Mouse (Mus musculus) embryonic facial prominence, embryonic 14.5 days (tissue): Measurements from ENCODE around the gene Nlrc5. TPM values are rescaled to one million over a fixed set of nuclear protein-coding genes. Genes with fewer than 3 reads are reported as not detected.
A peak's percentile ranks its signal among the peaks of the same experiment; 100 is the strongest.

Experiments
- ATAC-seq: fragments of 200-750 bp; cut with Nextera tagmentation; 2 replicates; pipeline ENCODE4 v1.8.0; 2017; ENCODE audit warnings: low read depth, moderate number of reproducible peaks, moderate TSS enrichment
- DNase-seq: peaks from one replicate; pipeline ENCODE4 v3.0.0-alpha.2; 2015; ENCODE audit warnings: low spot score
- H3K27ac ChIP-seq: fragments of 300-500 bp; sonication (generic); replicated peaks from 2 replicates; pipeline ENCODE4 v1.5.1; 2014; ENCODE audit warnings: low read depth, mild to moderate bottlenecking, low read length, moderate library complexity
- H3K27me3 ChIP-seq: fragments of 300-500 bp; sonication (generic); replicated peaks from 2 replicates; pipeline ENCODE4 v1.6.1; 2014; ENCODE audit warnings: low read length; ENCODE audit not compliant: control insufficient read depth, insufficient read depth
- H3K36me3 ChIP-seq: fragments of 300-500 bp; sonication (generic); 2 replicates; pipeline ENCODE4 v1.6.1; 2014; ENCODE audit warnings: low read length, mixed read lengths; ENCODE audit not compliant: control insufficient read depth, insufficient read depth
- H3K4me1 ChIP-seq: fragments of 300-500 bp; sonication (generic); 2 replicates; pipeline ENCODE4 v1.6.1; 2014; ENCODE audit warnings: antibody characterized with exemption, low read length; ENCODE audit not compliant: control insufficient read depth, insufficient read depth
- H3K4me2 ChIP-seq: fragments of 300-500 bp; sonication (generic); 2 replicates; pipeline ENCODE4 v1.6.1; 2014; ENCODE audit warnings: low read depth, mild to moderate bottlenecking, low read length, moderate library complexity, mixed read lengths
- H3K4me3 ChIP-seq: fragments of 300-500 bp; sonication (generic); 2 replicates; pipeline ENCODE4 v1.5.1; 2014; ENCODE audit warnings: low read depth, mild to moderate bottlenecking, low read length
- H3K9ac ChIP-seq: fragments of 300-500 bp; sonication (generic); 2 replicates; pipeline ENCODE4 v1.6.1; 2014; ENCODE audit warnings: low read depth, mild to moderate bottlenecking, low read length, moderate library complexity, mixed read lengths
- H3K9me3 ChIP-seq: fragments of 300-500 bp; sonication (generic); 2 replicates; pipeline ENCODE4 v1.6.1; 2016; ENCODE audit warnings: low read length; ENCODE audit not compliant: control insufficient read depth
- WGBS: fragments of 180-500 bp; shearing (Covaris S2); extraction: QIAGEN DNeasy Blood & Tissue Kit; methylation state at CpG from one replicate; pipeline ENCODE4 v1.1.7; 2014; 5-methylcytosine and 5-hydroxymethylcytosine counted together
- polyA plus RNA-seq: library from polyadenylated mRNA; unstranded; fragments of >200 nt; fragmentation: Nextera tagmentation; extraction: Ambion mirVana; gene quantifications from 2 replicates; pipeline ENCODE4 v1.2.1, GENCODE M21; 2014

The Nlrc5 gene
- 0.39 and 0.42 TPM in 2 replicates for polyA plus RNA-seq

DNA sequence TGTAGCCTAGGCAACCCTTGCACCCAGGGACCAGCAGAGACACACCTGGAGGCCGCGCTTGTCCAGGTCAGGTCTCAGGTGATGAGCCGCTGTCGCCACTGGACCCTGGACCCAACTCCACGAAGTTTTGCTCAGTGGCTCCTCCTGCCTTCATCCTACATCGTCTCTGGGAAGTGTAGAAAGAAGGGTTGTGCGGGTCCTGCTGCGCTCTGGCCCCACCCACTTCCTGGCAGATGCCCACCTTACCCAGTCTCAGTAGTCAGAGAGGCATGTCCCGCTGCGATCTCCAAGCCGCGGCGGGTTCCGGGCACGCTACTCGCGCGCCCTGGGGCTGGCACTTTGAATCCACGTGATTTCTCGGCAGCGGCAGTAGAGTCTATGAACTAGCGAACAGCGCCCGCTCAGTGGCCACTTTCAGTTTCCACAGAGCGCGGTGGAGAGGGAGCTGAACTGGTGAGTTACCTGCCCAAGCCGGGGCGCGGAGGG, at the start of gene Nlrc5:
Gene Nlrc5, plus strand, starts transcription at position 376 of the 486 bp plus-strand sequence.
- Histone ChIP-seq H3K9ac (peak within 1 kb of the TSS; percentile 43; the same call in 1 of the 2 replicates), H3K4me3 (peak within 1 kb of the TSS; percentile 47), H3K36me3 (no peaks in the 10 kb centered on the region), H3K27ac (no peak within 1 kb of the TSS), H3K4me1 (peaks cover 3% of the 10 kb centered on the region; the same call in 1 of the 2 replicates), H3K27me3 (peaks cover 7% of the 10 kb centered on the region), H3K4me2 (peak within 1 kb of the TSS; percentile 89), H3K9me3 (no peaks in the 10 kb centered on the region)
- 2% methylated on average over 29 of the region's 29 CpGs for WGBS
- ATAC-seq = peak; percentile 50; the same call in 1 of the 2 replicates
- peak; percentile 72 for DNase-seq

DNA sequence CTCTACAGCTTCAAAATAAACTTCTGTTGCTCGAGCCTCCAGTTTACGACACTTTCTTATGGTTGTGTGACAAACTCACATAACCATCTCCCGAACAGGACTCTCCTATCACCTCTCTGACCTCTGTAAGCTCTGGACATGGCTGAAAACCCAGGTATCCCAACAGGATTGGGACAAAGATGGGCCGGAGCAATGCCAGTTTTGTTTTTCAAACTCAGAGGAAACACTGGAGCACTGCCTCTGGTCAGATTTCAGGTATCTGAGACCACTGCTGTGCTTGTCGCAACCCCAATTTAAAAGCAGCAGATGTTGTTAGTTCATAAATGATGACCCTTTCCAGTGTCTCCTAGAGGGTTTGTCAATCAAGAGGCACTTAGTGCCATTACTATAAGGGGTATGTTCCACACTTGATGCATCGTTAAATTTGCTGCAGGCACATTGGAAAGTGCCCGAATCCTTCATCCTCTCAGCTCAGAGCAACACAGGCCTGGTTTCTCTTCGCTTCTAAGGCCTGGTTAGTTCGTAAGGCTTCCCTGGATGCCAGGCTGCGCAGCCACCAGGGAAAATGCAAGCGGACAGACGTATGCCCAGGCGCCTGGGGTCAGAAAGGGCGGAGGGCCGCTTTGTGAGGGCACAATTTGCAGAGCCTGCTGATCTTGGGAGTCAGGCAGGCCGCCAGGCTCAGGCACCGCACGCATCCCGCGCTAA, 48.5 kb upstream of the Nlrc5 start:
- H3K4me1 ChIP-seq = peaks cover 11% of the 10 kb centered on the region
- WGBS = 24% methylated on average over 20 of the region's 20 CpGs
- ATAC-seq (peak; percentile 10), DNase-seq (no peak)
- H3K36me3 ChIP-seq = peaks cover 15% of the 10 kb centered on the region
- H3K4me2 ChIP-seq = peak overlapping the region; percentile 81
- no peaks in the 10 kb centered on the region for H3K9me3 ChIP-seq
- peak overlapping the region; percentile 90 for H3K9ac ChIP-seq
- H3K27ac ChIP-seq = peak overlapping the region; percentile 83
- peak overlapping the region; percentile 70 for H3K4me3 ChIP-seq
- no peaks in the 10 kb centered on the region for H3K27me3 ChIP-seq

DNA sequence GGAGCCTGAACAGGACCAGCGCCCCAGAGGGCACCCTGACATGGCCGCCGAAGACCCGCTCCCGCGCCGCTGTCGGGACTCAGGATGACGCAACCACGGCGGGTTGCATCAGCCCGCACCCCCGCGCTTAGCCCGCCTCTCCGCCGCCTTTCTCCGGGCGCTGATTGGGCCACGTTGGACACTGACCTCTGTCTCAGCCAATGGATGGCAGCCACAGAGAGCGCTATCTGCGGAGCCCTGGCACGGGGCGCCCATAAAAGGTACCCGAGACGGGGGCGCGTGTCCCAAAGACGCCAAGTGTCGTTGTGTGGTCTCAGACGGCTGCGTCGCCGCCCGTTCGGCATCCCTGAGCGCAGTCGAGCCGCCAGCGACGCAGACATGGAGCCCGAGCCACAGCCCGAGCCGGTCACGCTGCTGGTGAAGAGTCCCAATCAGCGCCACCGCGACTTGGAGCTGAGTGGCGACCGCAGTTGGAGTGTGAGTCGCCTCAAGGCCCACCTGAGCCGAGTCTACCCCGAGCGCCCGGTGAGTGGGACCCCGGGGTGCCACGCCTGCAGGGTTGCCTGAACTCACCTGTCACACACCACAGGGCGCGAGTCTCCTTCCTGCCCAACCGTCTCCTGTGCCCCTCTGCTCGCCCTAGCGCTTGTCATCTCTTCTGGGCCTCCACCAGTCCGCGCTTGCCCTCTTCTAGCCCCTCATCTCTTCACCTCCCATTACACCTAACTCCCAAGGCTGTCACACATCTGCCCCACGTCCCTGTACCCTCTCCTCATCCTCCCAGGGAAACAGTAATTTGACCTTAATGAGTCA, 47.7 kb upstream of the Nlrc5 start, which contains the start of gene Herpud1:
Gene Herpud1, plus strand, starts transcription at position 225 of the 813 bp plus-strand sequence.
- Histone ChIP-seq H3K9ac (peak within 1 kb of the TSS; percentile 90), H3K9me3 (no peaks in the 10 kb centered on the region), H3K4me1 (peaks cover 11% of the 10 kb centered on the region), H3K36me3 (peaks cover 23% of the 10 kb centered on the region), H3K4me2 (peak within 1 kb of the TSS; percentile 81), H3K27ac (peak within 1 kb of the TSS; percentile 83), H3K4me3 (peak within 1 kb of the TSS; percentile 70), H3K27me3 (no peaks in the 10 kb centered on the region)
- WGBS = under 1% methylated on average over 25 of the region's 65 CpGs
- DNase-seq (peak; percentile 98), ATAC-seq (peak; percentile 99)

DNA sequence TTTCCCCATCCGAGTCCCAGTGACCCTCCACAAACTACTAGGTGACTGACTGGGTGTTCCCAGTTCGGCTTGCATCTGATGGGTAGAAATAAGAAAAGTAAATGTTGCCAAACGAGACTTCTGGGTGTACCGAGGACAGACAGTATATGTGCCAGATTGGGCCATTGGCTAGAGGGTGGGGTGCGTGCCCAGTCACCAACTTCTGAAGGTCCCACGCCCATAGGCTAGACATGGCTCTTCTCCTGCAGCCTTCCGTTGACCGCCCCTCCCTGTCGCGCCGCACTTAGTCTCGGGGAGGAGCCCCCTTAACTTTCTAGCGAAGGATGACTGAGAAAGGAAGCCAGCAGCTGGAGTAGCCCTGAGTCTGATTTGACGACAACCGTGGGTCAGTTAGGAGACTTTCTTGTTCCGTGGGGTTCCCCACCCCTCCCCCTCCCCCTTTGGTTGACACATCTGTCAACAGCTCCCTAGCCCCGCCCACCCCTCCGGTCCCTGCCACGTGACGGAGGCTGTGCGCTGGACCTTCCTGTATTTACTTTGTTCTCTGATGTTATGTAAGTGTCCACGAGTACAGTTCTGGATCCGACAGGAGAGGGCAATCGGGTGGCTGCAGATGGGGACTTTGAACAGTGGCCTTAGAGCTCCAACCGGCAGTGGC, 47.0 kb upstream of the Nlrc5 start:
- Histone ChIP-seq H3K4me3 (peak overlapping the region; percentile 70), H3K9me3 (no peaks in the 10 kb centered on the region), H3K9ac (peak overlapping the region; percentile 90), H3K4me1 (peaks cover 11% of the 10 kb centered on the region), H3K27ac (peak overlapping the region; percentile 79; the same call in 1 of the 2 replicates), H3K36me3 (peaks cover 30% of the 10 kb centered on the region), H3K27me3 (no peaks in the 10 kb centered on the region), H3K4me2 (peak overlapping the region; percentile 81)
- WGBS = 1% methylated on average over 25 of the region's 25 CpGs
- DNase-seq (peak; percentile 88), ATAC-seq (peak; percentile 38)

DNA sequence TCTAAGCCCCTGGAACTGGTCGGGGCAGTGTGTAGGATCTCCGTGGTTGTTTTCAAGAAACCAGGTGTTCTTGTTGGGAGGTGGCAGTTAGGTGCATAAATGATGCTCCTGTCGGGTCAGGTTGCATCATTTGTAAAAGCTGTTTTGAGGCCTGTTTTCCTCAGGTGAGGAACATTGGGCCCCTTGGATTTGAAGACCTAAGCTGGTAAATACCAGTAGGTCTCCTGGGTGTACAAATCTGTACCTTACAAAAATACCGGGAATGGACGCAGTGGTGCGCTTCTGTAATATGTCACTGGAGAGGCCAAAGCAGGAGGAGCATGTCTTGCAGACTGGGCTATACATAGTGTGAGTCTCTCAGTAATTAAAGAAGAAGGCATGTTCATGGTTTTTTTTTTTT, 46.4 kb upstream of the Nlrc5 start:
- Histone ChIP-seq H3K27me3 (no peaks in the 10 kb centered on the region), H3K4me1 (peaks cover 11% of the 10 kb centered on the region), H3K9me3 (no peaks in the 10 kb centered on the region), H3K27ac (peak overlapping the region; percentile 79; the same call in 1 of the 2 replicates), H3K9ac (peak overlapping the region; percentile 90), H3K4me3 (peak overlapping the region; percentile 70), H3K4me2 (peak overlapping the region; percentile 81), H3K36me3 (peaks cover 36% of the 10 kb centered on the region)
- no peak for ATAC-seq
- DNase-seq = peak; percentile 27
- 26% methylated on average over 6 of the region's 6 CpGs for WGBS

DNA sequence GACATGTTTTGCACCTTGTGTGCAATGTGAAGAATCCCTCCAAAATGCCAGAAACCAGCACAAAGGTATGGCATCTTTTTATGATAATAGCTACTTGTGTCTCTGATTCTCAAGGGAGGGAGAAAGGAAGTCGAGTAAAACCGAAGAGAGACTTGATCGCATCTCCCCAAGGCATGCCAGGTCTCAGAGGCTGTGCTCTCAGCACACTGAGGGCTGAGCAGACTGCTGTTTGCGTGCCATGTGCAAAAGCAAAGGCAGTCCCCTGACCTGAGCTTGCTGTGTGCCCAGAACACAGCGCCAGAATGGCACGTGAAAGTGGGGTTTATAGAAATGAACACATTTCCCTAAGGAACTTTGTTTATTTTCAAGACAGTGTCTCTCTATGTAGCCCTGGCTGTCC, 44.6 kb upstream of the Nlrc5 start:
- no peak overlapping the region for H3K27ac ChIP-seq
- no peak overlapping the region for H3K4me3 ChIP-seq
- peaks cover 11% of the 10 kb centered on the region for H3K4me1 ChIP-seq
- WGBS = 83% methylated on average over 6 of the region's 6 CpGs
- H3K27me3 ChIP-seq = no peaks in the 10 kb centered on the region
- H3K9ac ChIP-seq = no peak overlapping the region
- ATAC-seq = no peak
- peaks cover 52% of the 10 kb centered on the region for H3K36me3 ChIP-seq
- no peak for DNase-seq
- no peak overlapping the region for H3K4me2 ChIP-seq
- no peaks in the 10 kb centered on the region for H3K9me3 ChIP-seq

DNA sequence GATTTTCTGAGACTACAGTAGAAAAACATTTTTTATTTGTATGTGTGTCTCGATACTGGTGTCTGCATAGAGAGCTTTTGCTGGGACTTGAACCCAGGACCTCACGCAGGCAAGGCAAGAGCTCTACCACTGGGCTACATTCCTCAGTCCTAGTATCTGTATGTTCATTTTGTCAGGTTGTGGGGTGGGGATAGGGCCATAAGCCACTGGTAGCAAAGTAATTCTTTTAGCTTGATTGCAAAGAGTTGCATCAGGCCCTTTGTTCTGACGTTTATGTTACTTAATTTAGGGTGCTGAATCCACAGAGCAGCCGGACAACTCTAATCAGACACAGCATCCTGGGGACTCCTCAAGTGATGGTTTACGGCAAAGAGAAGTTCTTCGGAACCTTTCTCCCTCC, 43.7 kb upstream of the Nlrc5 start:
- Histone ChIP-seq H3K27me3 (no peaks in the 10 kb centered on the region), H3K9ac (no peak overlapping the region), H3K27ac (no peak overlapping the region), H3K4me2 (no peak overlapping the region), H3K9me3 (no peaks in the 10 kb centered on the region), H3K4me3 (no peak overlapping the region), H3K36me3 (peaks cover 60% of the 10 kb centered on the region), H3K4me1 (peaks cover 10% of the 10 kb centered on the region)
- WGBS = 94% methylated on average over 6 of the region's 6 CpGs
- DNase-seq = no peak
- no peak for ATAC-seq

DNA sequence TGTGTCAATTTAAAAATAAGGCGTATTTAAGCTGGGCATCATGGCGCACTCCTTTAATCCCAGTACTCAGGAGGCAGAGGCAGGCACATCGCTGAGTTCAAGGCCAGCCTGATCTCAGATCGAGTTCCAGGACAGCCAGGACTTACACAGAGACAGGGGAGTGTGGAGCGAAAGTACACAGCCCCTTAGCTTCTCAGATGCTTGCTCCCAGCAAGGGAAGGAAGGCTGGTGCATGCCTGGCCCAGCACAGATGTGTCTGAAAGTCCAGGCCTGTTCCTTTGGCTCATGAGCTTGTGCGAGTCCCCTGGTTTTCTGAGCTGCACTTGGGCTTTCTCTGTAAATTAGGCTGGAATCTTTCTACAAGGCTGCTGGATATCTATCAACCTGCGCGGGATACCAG, 43.2 kb upstream of the Nlrc5 start:
- H3K9me3 ChIP-seq = no peaks in the 10 kb centered on the region
- DNase-seq (no peak), ATAC-seq (no peak)
- no peaks in the 10 kb centered on the region for H3K27me3 ChIP-seq
- H3K4me3 ChIP-seq = no peak overlapping the region
- H3K9ac ChIP-seq = no peak overlapping the region
- no peak overlapping the region for H3K4me2 ChIP-seq
- H3K36me3 ChIP-seq = peaks cover 65% of the 10 kb centered on the region
- no peak overlapping the region for H3K27ac ChIP-seq
- peaks cover 6% of the 10 kb centered on the region; the same call in 1 of the 2 replicates for H3K4me1 ChIP-seq
- 97% methylated on average over 8 of the region's 8 CpGs for WGBS
